Mouse (Mus musculus): ENCODE measurements around the gene Fastk.

- TF ChIP-seq CTCF (IDR thresholded peaks at IDR 0.05), result no peak
- no peak for TF ChIP-seq EP300 (IDR thresholded peaks at IDR 0.05)
These were observed 56.0 kb downstream of the Fastk start for GRCm38 (mm10) chr5:24389011-24389657.
